Mouse (Mus musculus): ENCODE data around the gene Rapgef3. TPM values are rescaled to one million over a fixed set of nuclear protein-coding genes. Genes with fewer than 3 reads are reported as not detected.

Gene Rapgef3
- 0.70 TPM for polyA plus RNA-seq (2014; fragmentation: Illumina TruSeq; extraction: RNeasy Lipid Tissue Mini Kit (QIAGEN cat#74804); ENCODE audit: low read depth, low replicate concordance)

DNA sequence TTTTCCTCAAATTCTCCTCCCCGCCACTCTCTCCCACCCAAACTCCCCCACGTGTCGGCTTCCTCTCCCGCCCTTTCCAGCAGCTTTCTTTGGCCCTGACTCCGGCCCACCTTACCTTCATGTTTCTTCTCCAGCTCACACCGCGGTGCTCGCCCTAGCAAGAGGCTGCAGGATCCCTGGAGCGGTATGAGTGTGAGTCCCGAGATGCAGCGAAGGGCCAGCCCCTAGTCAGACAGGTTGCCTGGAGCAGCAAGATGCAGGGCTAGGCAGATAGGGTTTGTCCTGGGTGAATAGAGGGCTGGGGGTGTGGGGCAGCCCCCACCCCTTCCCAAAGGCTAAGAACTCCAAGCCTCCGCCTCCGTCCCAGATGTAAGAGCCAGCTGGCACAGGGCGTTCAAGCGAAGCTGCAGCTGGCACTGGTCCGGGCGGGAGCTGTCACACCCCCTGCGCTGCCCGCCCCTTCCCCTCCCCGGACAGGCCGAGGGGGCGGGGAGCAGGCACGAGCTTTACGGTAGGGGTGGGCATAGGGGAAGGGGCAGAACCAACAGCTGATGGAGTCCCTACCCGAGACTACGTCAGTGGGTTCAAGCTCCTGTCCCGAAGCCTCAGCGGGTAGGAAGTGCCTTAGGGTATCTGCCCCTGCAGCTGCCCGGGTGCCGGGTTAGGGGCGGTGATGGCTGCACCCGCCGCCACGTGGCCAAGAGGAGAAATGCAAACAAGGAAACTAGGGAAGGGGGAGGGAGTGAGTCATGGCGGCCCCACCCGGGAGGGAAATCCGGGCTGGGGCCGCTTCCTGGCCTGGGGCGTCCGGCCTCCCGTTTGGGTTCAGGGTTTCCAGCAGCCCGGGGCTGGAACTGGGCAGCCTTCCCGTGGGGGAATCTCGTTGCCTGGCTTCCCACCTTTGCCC lies at the start of gene Rapgef3:
Gene Rapgef3, minus strand, starts transcription at position 693 of the 907 bp plus-strand sequence.

DNA sequence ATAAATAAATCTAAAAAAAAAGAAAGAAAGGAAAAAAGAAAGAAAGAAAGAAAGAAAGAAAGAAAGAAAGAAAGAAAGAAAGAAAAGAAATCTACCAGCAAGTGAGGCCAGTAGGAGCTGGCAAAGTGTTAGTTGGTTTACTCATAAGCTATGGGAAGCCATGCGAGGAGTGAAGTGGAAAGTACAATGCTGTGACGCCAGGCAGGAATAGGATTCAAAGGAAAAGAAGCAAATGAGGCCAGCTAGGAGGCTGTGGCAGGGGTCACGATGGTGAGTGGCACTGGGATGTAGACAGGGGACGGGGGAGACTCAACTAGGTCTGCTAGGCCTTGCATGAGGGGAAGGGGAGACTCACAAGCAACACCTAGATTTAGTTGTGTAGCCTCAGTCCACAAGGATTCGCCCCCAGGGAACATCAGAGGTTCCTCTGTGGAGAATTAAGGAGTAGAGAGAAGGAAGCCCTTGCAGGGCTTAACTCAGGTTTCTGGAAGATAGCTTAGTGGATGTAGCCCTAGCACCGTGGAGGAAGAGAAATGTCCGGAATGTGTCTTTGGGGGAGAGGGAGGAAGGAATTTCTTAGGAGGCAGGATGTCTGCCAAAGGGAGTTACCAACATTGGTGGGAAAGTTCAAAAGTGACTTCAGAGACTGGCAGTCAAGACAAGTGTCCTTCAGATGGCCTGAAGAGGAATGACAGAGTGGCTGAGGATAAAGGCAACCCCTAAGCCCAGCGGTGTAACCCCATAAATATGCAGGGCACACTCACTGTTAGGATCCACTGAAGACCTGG lies 10.7 kb upstream of the Rapgef3 start, which contains the start of gene Slc48a1:
Gene Slc48a1, plus strand, starts transcription at position 210 of the 788 bp plus-strand sequence.

GRCm38 (mm10) chr15:97731111-97731510 lies 36.7 kb downstream of the Rapgef3 start, which contains the start of gene Endou:
Gene Endou (minus strand): TSS chr15:97731339.

DNA sequence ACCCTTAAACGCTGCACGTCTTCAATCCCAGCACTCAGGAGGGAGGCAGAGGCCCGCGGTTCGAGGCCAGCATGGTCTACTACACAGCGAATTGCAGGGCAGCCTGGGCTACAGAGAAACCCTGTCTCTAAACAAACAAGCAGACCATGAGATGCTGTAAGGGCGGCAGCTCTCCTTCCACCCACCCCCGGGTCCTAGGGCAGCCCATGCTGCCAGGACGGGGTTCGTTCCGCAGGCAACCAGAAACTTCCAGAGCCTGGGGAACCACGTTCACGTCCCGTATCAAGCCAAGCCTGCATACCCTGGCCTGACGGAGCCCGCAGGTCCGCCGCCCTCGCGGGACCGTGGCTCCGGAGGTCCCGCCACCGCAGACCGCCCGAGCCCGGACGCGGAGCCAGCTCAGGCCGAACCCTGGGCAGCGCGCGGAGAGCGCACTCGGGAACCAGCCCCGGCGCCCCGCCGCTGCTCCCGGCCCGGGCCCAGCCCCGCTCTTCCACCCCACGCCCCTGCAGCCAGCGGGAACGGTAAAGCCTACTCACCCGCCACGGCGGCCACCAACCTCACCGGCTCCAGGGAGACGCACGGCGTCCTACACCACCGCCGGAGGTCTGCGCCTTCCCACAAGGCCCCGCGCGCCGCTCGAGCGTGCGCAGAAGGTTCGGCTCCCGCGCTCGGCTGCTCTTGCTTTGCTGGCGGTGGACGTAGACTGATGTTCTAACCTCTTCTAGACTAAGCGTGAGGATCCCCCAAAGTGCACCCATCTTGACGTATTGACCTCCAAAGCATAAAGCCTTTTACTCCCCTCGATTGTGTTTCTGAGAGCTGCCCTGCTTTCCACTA lies 62.3 kb downstream of the Rapgef3 start, which contains the start of gene Rpap3:
Gene Rpap3, minus strand, starts transcription at position 615 of the 840 bp plus-strand sequence.

Other genes starting within 250 kb of the Rapgef3 start
- 25.4 TPM for gene Rpap3, start 62.1 kb downstream of the Rapgef3 start, polyA plus RNA-seq (2014; fragmentation: Illumina TruSeq; extraction: RNeasy Lipid Tissue Mini Kit (QIAGEN cat#74804); ENCODE audit: low read depth, low replicate concordance)
- gene Endou, start 36.6 kb downstream of the Rapgef3 start, polyA plus RNA-seq (2014; fragmentation: Illumina TruSeq; extraction: RNeasy Lipid Tissue Mini Kit (QIAGEN cat#74804); ENCODE audit: low read depth, low replicate concordance) = 0.99 TPM
- 86.8 TPM for gene Slc48a1, start 10.5 kb upstream of the Rapgef3 start, polyA plus RNA-seq (2014; fragmentation: Illumina TruSeq; extraction: RNeasy Lipid Tissue Mini Kit (QIAGEN cat#74804); ENCODE audit: low read depth, low replicate concordance)
- 4.1 TPM for gene Hdac7, start 76.5 kb upstream of the Rapgef3 start, polyA plus RNA-seq (2014; fragmentation: Illumina TruSeq; extraction: RNeasy Lipid Tissue Mini Kit (QIAGEN cat#74804); ENCODE audit: low read depth, low replicate concordance)
- 3.0 TPM for gene Vdr, start 142.7 kb upstream of the Rapgef3 start, polyA plus RNA-seq (2014; fragmentation: Illumina TruSeq; extraction: RNeasy Lipid Tissue Mini Kit (QIAGEN cat#74804); ENCODE audit: low read depth, low replicate concordance)
- gene Tmem106c, start 196.2 kb upstream of the Rapgef3 start, polyA plus RNA-seq (2014; fragmentation: Illumina TruSeq; extraction: RNeasy Lipid Tissue Mini Kit (QIAGEN cat#74804); ENCODE audit: low read depth, low replicate concordance) = 17.1 TPM
- not detected for gene Col2a1, start 236.7 kb upstream of the Rapgef3 start, polyA plus RNA-seq (2014; fragmentation: Illumina TruSeq; extraction: RNeasy Lipid Tissue Mini Kit (QIAGEN cat#74804); ENCODE audit: low read depth, low replicate concordance)

Data from adrenal gland, adult 10 weeks (tissue).